Comparison of ENCODE assay signal across 11 mouse cellular contexts in genomic region chr2:71874836-71875235, GRCm38 (mm10). TPM values are rescaled to one million over a fixed set of nuclear protein-coding genes. Genes with fewer than 3 reads are reported as not detected.
DNase-seq lines count a peak whose midpoint lies in the region; ATAC-seq lines count a peak whose summit lies in the region.
"Had no signal": no experiment of that assay in that cellular context is flagged by ENCODE, and none has a peak within 500 bp of the region (broad histone marks: within the 10 kb centered on the region; RNA-seq: fewer than 3 reads in every experiment).

No protein-coding gene starts in this region.

- H3K79me2 ChIP-seq in macrophage (ENCODE audit: inconsistent target) = peaks cover 32% of the 10 kb centered on the region

- WGBS in liver, embryonic 11.5 days = 54% methylated on average over 2 of the region's 2 CpGs
- WGBS in embryonic facial prominence, embryonic 10.5 days = 41% methylated on average over 2 of the region's 2 CpGs
- WGBS in macrophage (ENCODE audit: missing documents) = 83% methylated on average over 1 of the region's 2 CpGs

- intact Hi-C loops in heart, postnatal 36 days (cut with DNase I) = no loop called here

- H3K36me3 ChIP-seq in liver, embryonic 11.5 days (ENCODE audit: control insufficient read depth, insufficient read depth, low read length) = peaks cover 9% of the 10 kb centered on the region; the same call in 1 of the 2 replicates
- peaks cover 17% of the 10 kb centered on the region for H3K36me3 ChIP-seq in embryonic facial prominence, embryonic 10.5 days (replicated peaks)
- H3K36me3 ChIP-seq in macrophage (ENCODE audit: inconsistent target) = peaks cover under 1% of the 10 kb centered on the region; the same call in 1 of the 2 replicates

- H3K4me3 ChIP-seq in liver, embryonic 11.5 days (ENCODE audit: low read depth, low read length) = peak overlapping the region; percentile 88
- peak overlapping the region; percentile 87 for H3K4me3 ChIP-seq in embryonic facial prominence, embryonic 10.5 days
- H3K4me3 ChIP-seq in macrophage (ENCODE audit: inconsistent target) = peak overlapping the region; percentile 48; the same call in 1 of the 2 replicates

- H3K9ac ChIP-seq in liver, embryonic 11.5 days (ENCODE audit: low read depth, low read length) = peak overlapping the region; percentile 95

- no peak for ATAC-seq in liver, embryonic 11.5 days (replicated peaks; ENCODE audit: low FRiP score)

- no peaks in the 10 kb centered on the region for H3K9me3 ChIP-seq in liver, embryonic 11.5 days (ENCODE audit: control insufficient read depth, low read length)
- no peaks in the 10 kb centered on the region for H3K9me3 ChIP-seq in embryonic facial prominence, embryonic 10.5 days

- no peaks in the 10 kb centered on the region for H3K27me3 ChIP-seq in liver, embryonic 11.5 days (replicated peaks; ENCODE audit: control insufficient read depth, insufficient read depth, low read length)
- 0 out of 2 replicates have a peak, but pooled peaks cover 3% of the 10 kb centered on the region for H3K27me3 ChIP-seq in embryonic facial prominence, embryonic 10.5 days (replicated peaks; ENCODE audit: low read depth, poor library complexity, severe bottlenecking)

- H3K4me2 ChIP-seq in liver, embryonic 11.5 days = peak overlapping the region; percentile 93

- H3K27ac ChIP-seq in liver, embryonic 11.5 days (ENCODE audit: low read depth, low read length) = peak overlapping the region; percentile 98
- no peak overlapping the region for H3K27ac ChIP-seq in embryonic facial prominence, embryonic 10.5 days (replicated peaks)
- no peak overlapping the region for H3K27ac ChIP-seq in macrophage

- peak; percentile 52 for DNase-seq in heart, adult 11 months
- DNase-seq in heart, postnatal 36 days = no peak
- no peak for DNase-seq in liver, embryonic 11.5 days (ENCODE audit: low spot score)
- no peak for DNase-seq in liver
- no peak for DNase-seq in embryonic facial prominence, embryonic 10.5 days (ENCODE audit: low spot score)
- no peak for DNase-seq in embryo, embryonic 11 days
- no peak for DNase-seq in spleen, postnatal 10 days (ENCODE audit: low spot score in 2 of 2)
- DNase-seq: kidney, adult 11 months; layer of hippocampus, adult 9-11 months; right cerebral cortex, adult 18-20 months had no signal

- peaks cover 31% of the 10 kb centered on the region for H3K4me1 ChIP-seq in liver, embryonic 11.5 days (replicated peaks; ENCODE audit: control insufficient read depth, insufficient read depth, low read length)
- H3K4me1 ChIP-seq in embryonic facial prominence, embryonic 10.5 days = peaks cover 30% of the 10 kb centered on the region

RNA-seq across cellular contexts. Expression of gene Pdk1, which starts 1.8 kb away (rescaled TPM):
- 100 to 1,000 TPM; 138 to 171 TPM for total RNA-seq in heart, postnatal 36 days (2021)
- 133 and 144 TPM in 2 replicates for polyA plus RNA-seq in liver, embryonic 11.5 days (2014; fragmentation: Nextera tagmentation; extraction: Ambion mirVana)
- polyA plus RNA-seq in embryonic facial prominence, embryonic 10.5 days (2016; fragmentation: Nextera tagmentation; extraction: Ambion mirVana) = 53.6 TPM in 2 replicates
- total RNA-seq in macrophage (2018; cell fraction: chromatin; rRNA removed) = 10 to 100 TPM in 14 of 26 experiments, 1 to 10 TPM in 12; 1.3 to 44.0 (median 12.1) TPM
- 10 to 100 TPM in 13 of 26 experiments, 1 to 10 TPM in 13; 5.3 to 23.6 (median 11.2) TPM for total RNA-seq in macrophage (2018; cell fraction: cytosol; rRNA removed)
- total RNA-seq in macrophage (2018; cell fraction: nucleus; rRNA removed) = 10 to 100 TPM in 12 of 26 experiments, 1 to 10 TPM in 14; 2.8 to 36.2 (median 8.8) TPM
- 19.0 to 31.9 TPM (median 22.9 TPM) in 3 replicates for polyA plus RNA-seq in macrophage (2018)
